Mouse (Mus musculus) MEL (cell line): ENCODE results near the gene Sf1. TPM values are rescaled to one million over a fixed set of nuclear protein-coding genes. Genes with fewer than 3 reads are reported as not detected.
A peak's percentile ranks its signal among the peaks of the same experiment; 100 is the strongest.

Experiments
- DNase-seq: peaks from one replicate; pipeline ENCODE4 v3.0.0; 2011; ENCODE audit warnings: low read depth, low spot score
- H3K27ac ChIP-seq: 2 replicates; pipeline ENCODE4 v1.5.1; 2012; ENCODE audit warnings: low read depth, mild to moderate bottlenecking, control low read depth, low read length, moderate library complexity; ENCODE audit not compliant: control insufficient read depth
- H3K27me3 ChIP-seq, 2 experiments: fragments of 150-350 bp in 1 of 2; sonication (generic) in 1 of 2; 2 replicates each; pipeline ENCODE4 v1.6.1; 2012; ENCODE audit warnings: low read length in 2 of 2, mild to moderate bottlenecking in 2 of 2, improper control_type of control experiment in 1 of 2, moderate library complexity in 1 of 2; ENCODE audit not compliant: insufficient read depth in 2 of 2, control insufficient read depth in 1 of 2
- H3K36me3 ChIP-seq, 2 experiments: 2 replicates each; pipeline ENCODE4 v1.6.1; 2012 to 2014; ENCODE audit warnings: low read length in 2 of 2, improper control_type of control experiment in 1 of 2, inconsistent platforms in 1 of 2, mild to moderate bottlenecking in 1 of 2; ENCODE audit not compliant: insufficient read depth in 2 of 2, control insufficient read depth in 1 of 2
- H3K4me1 ChIP-seq, 2 experiments: fragments of 150-350 bp in 1 of 2; sonication (generic) in 1 of 2; 2 replicates each; pipeline ENCODE4 v1.6.1; 2012; ENCODE audit warnings: low read length in 2 of 2, improper control_type of control experiment in 1 of 2, mild to moderate bottlenecking in 1 of 2; ENCODE audit not compliant: insufficient read depth in 2 of 2, control insufficient read depth in 1 of 2
- H3K4me3 ChIP-seq, 2 experiments: fragments of 150-350 bp in 1 of 2; sonication (generic) in 1 of 2; 2 replicates each; pipeline ENCODE4 v1.5.1; 2012; ENCODE audit warnings: low read depth in 2 of 2, low read length in 2 of 2, mild to moderate bottlenecking in 2 of 2, moderate library complexity in 2 of 2, control low read depth in 1 of 2, improper control_type of control experiment in 1 of 2; ENCODE audit not compliant: control insufficient read depth in 1 of 2, insufficient read depth in 1 of 2
- H3K79me2 ChIP-seq: 2 replicates; pipeline ENCODE4 v1.6.1; 2012; ENCODE audit warnings: mild to moderate bottlenecking, low read length, moderate library complexity; ENCODE audit not compliant: control insufficient read depth, poor library complexity, insufficient read depth
- H3K9ac ChIP-seq: 2 replicates; pipeline ENCODE4 v1.6.1; 2012; ENCODE audit warnings: low read depth, mild to moderate bottlenecking, control low read depth, low read length, moderate library complexity; ENCODE audit not compliant: control insufficient read depth, poor library complexity, severe bottlenecking
- H3K9me3 ChIP-seq: fragments of 150-350 bp; sonication (generic); replicated peaks from 2 replicates; pipeline ENCODE4 v1.6.1; 2012; ENCODE audit warnings: mild to moderate bottlenecking, low read length, improper control_type of control experiment, moderate library complexity; ENCODE audit not compliant: insufficient read depth
- CHD2 ChIP-seq: IDR thresholded peaks from 2 replicates; pipeline ENCODE4 v1.6.1; 2011; ENCODE audit warnings: low read length, improper control_type of control experiment
- CTCF ChIP-seq, 3 experiments: IDR thresholded peaks in 2 of 3; conservative IDR thresholded peaks in 1 of 3; 2 replicates each; pipeline ENCODE4 v1.5.1; 2011 to 2012; ENCODE audit warnings: low read length in 3 of 3, low read depth in 2 of 3, mild to moderate bottlenecking in 2 of 3, improper control_type of control experiment in 1 of 3, inconsistent platforms in 1 of 3, mixed read lengths in 1 of 3, moderate library complexity in 1 of 3; ENCODE audit not compliant: control insufficient read depth in 1 of 3, insufficient read depth in 1 of 3, poor library complexity in 1 of 3, severe bottlenecking in 1 of 3
- ELF1 ChIP-seq: IDR thresholded peaks from 2 replicates; pipeline ENCODE4 v1.6.1; 2014; ENCODE audit warnings: low read depth, mild to moderate bottlenecking, inconsistent platforms, low read length, improper control_type of control experiment, moderate library complexity
- ETS1 ChIP-seq: IDR thresholded peaks from 2 replicates; pipeline ENCODE4 v1.6.1; 2012; ENCODE audit warnings: low read depth, mild to moderate bottlenecking, inconsistent platforms, low read length, improper control_type of control experiment, moderate library complexity
- GABPA ChIP-seq: IDR thresholded peaks from 2 replicates; pipeline ENCODE4 v1.6.1; 2012; ENCODE audit warnings: low read depth, mild to moderate bottlenecking, inconsistent platforms, low read length, improper control_type of control experiment, moderate library complexity
- KAT2A ChIP-seq: conservative IDR thresholded peaks from 2 replicates; pipeline ENCODE4 v1.6.1; 2012; ENCODE audit warnings: low read depth, low read length, improper control_type of control experiment, inconsistent platforms
- MAX ChIP-seq: IDR thresholded peaks from 2 replicates; pipeline ENCODE4 v1.6.1; 2011; ENCODE audit warnings: low read length, improper control_type of control experiment
- MAZ ChIP-seq: IDR thresholded peaks from 2 replicates; pipeline ENCODE4 v1.6.1; 2012; ENCODE audit warnings: low read depth, mild to moderate bottlenecking, inconsistent platforms, low read length, improper control_type of control experiment
- MEF2A ChIP-seq: IDR thresholded peaks from 2 replicates; pipeline ENCODE4 v1.6.1; 2014; ENCODE audit warnings: low read depth, mild to moderate bottlenecking, inconsistent platforms, low read length, improper control_type of control experiment; ENCODE audit not compliant: poor library complexity, insufficient replicate concordance, severe bottlenecking; ENCODE audit errors: extremely low read depth
- MXI1 ChIP-seq: IDR thresholded peaks from 2 replicates; pipeline ENCODE4 v1.6.1; 2011; ENCODE audit warnings: mild to moderate bottlenecking, low read depth, low read length, improper control_type of control experiment
- MYB ChIP-seq: IDR thresholded peaks from 2 replicates; pipeline ENCODE4 v1.6.1; 2011; ENCODE audit warnings: mild to moderate bottlenecking, low read depth, low read length, improper control_type of control experiment
- POLR2AphosphoS2 ChIP-seq: IDR thresholded peaks from 2 replicates; pipeline ENCODE4 v1.6.1; 2011; ENCODE audit warnings: low read length, improper control_type of control experiment
- TBP ChIP-seq: IDR thresholded peaks from 2 replicates; pipeline ENCODE4 v1.8.0; 2011; ENCODE audit warnings: low read depth, low read length, improper control_type of control experiment
- TCF12 ChIP-seq: IDR thresholded peaks from 2 replicates; pipeline ENCODE4 v1.6.1; 2014; ENCODE audit warnings: low read depth, mild to moderate bottlenecking, inconsistent platforms, low read length, improper control_type of control experiment, moderate library complexity
- ZC3H11A ChIP-seq: IDR thresholded peaks from 2 replicates; pipeline ENCODE4 v1.6.1; 2012; ENCODE audit warnings: low read depth, mild to moderate bottlenecking, inconsistent platforms, low read length, improper control_type of control experiment
- ZMIZ1 ChIP-seq: IDR thresholded peaks from 2 replicates; pipeline ENCODE4 v1.6.1; 2012; ENCODE audit warnings: low read depth, mild to moderate bottlenecking, inconsistent platforms, low read length, improper control_type of control experiment, moderate library complexity
- ZNF384 ChIP-seq: IDR thresholded peaks from 2 replicates; pipeline ENCODE4 v1.6.1; 2012; ENCODE audit warnings: low read depth, mild to moderate bottlenecking, inconsistent platforms, low read length, improper control_type of control experiment
- polyA plus RNA-seq, 2 experiments: library from polyadenylated mRNA; stranded (reverse) in 1 of 2; unstranded in 1 of 2; fragments of >175 nt in 1 of 2; fragments of >200 nt in 1 of 2; gene quantifications; 2 replicates each; pipeline versions ENCODE4 v1.2.1 to v1.2.4; 2012; ENCODE audit warnings: low replicate concordance in 2 of 2, low read depth in 1 of 2; ENCODE audit not compliant: insufficient read length in 2 of 2, insufficient read depth in 1 of 2, missing spikeins in 1 of 2
- total RNA-seq: library from RNA; depleted of rRNA; stranded (reverse); fragments of 300-350 nt; gene quantifications from 2 replicates; pipeline ENCODE4 v1.2.3, GENCODE M21; 2012

Sf1 gene
- total and polyA plus RNA-seq, 3 experiments, result 65.7 to 245 (median 211) TPM

DNA sequence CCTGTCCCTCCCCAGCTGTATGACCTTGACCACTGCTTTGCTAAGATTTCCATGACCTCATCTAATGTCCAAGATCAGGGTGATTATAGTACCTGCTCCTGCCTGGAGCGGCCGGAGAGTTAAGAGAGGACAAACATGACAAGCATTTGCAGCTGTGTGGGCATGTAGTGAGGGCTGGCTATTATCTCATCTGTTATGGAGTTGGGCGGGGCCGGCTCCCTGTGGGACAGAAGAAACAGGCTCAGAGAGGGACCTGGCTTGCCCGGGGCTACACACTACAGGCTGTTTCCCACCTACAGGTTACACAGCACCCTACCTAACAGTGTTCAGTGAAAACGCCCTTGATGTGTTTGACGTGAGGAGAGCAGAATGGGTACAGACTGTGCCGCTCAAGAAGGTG, 42.1 kb upstream of the Sf1 start:
- Histone ChIP-seq H3K4me3 (no peak overlapping the region), H3K27ac (no peak overlapping the region), H3K9ac (no peak overlapping the region), H3K9me3 (no peaks in the 10 kb centered on the region), H3K4me1 (peaks cover 0 to 8% of the 10 kb centered on the region in 2 experiments; a peak in 1 of 4 replicates), H3K27me3 (no peaks in the 10 kb centered on the region), H3K36me3 (no peaks in the 10 kb centered on the region), H3K79me2 (no peaks in the 10 kb centered on the region)
- no peak for TF ChIP-seq MAZ
- TF ChIP-seq ZNF384, result no peak
- no peak for TF ChIP-seq GABPA
- TF ChIP-seq ETS1, result no peak
- no peak for TF ChIP-seq ZC3H11A
- no peak for TF ChIP-seq POLR2AphosphoS2
- TF ChIP-seq TCF12, result no peak
- no peak for TF ChIP-seq CTCF (IDR thresholded peaks at IDR 0.05 in 2 of 3, conservative IDR thresholded peaks at IDR 0.05 in 1 of 3; ENCODE audit: control insufficient read depth in 1 of 3, insufficient read depth in 1 of 3, low read depth in 2 of 3, low read length in 3 of 3, poor library complexity in 1 of 3, severe bottlenecking in 1 of 3)
- TF ChIP-seq KAT2A, result no peak
- no peak for TF ChIP-seq ELF1
- TF ChIP-seq MEF2A, result no peak
- TF ChIP-seq MXI1, result no peak
- TF ChIP-seq MYB, result no peak
- no peak for TF ChIP-seq CHD2
- no peak for DNase-seq

DNA sequence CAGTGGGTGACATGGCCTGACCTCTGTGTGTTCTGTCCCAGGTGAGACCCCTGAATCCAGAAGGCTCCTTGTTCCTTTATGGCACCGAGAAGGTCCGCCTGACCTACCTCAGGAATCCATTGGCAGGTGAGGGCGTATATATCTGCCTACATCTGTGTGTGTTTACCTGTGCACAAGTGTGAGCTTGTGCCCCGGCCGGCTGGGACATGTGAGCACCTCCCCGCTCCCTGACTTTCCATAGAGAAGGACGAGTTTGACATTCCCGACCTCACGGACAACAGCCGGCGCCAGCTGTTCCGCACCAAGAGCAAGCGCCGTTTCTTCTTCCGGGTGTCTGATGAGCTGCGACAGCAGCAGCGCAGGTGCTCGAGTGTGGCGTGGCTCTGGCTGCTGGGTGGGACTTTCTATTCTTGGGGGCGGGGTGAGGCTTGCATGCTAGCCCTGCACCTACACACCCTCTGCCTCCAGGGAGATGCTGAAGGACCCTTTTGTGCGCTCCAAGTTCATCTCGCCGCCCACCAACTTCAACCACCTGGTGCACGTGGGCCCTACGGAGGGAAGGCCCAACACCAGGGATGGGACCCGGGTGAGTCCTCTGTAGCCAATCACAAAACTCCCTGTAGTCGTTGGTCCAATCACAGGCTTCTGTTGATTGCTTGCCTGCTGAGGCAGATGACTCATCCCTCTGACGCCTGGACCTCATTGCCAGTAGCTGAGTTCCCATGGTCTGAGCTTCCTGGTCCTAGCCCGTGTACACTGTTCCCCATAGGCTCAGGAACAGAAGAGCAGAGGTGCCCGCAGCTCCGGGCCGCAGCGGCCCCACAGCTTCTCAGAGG, 41.5 kb upstream of the Sf1 start:
- H3K36me3 ChIP-seq, result no peaks in the 10 kb centered on the region
- DNase-seq, result peak; percentile 59
- no peak overlapping the region for H3K27ac ChIP-seq
- peaks cover 0 to 8% of the 10 kb centered on the region in 2 experiments; a peak in 1 of 4 replicates for H3K4me1 ChIP-seq
- H3K79me2 ChIP-seq, result no peaks in the 10 kb centered on the region
- H3K4me3 ChIP-seq, result no peak overlapping the region
- H3K27me3 ChIP-seq, result no peaks in the 10 kb centered on the region
- no peak for TF ChIP-seq ZMIZ1
- peak; percentile 58; the same call in 1 of the 2 replicates for TF ChIP-seq MAX
- TF ChIP-seq TBP, result no peak
- no peaks in the 10 kb centered on the region for H3K9me3 ChIP-seq
- H3K9ac ChIP-seq, result no peak overlapping the region
